Mouse (Mus musculus) forebrain, postnatal 0 days (tissue): ENCODE measurements at regions not wholly inside any gene's neighbourhood (a gene's known extent, or its start where the extent isn't known, plus 50 kb on each side); places are given as distances from the start of the nearest gene placed in this dataset.

Source experiments
- ATAC-seq: fragments of 200-750 bp; cut with Nextera tagmentation; 2 replicates; pipeline ENCODE4 v1.8.0; 2017; ENCODE audit warnings: mild to moderate bottlenecking, moderate library complexity
- DNase-seq: peaks from one replicate; pipeline ENCODE4 v3.0.0-alpha.2; 2015
- H3K27ac ChIP-seq: fragments of 300-500 bp; sonication (generic); 2 replicates; pipeline ENCODE4 v1.5.1; 2014; ENCODE audit warnings: low read depth, mild to moderate bottlenecking, antibody characterized with exemption, low read length, moderate library complexity, mixed read lengths
- H3K27me3 ChIP-seq: fragments of 300-500 bp; sonication (generic); 2 replicates; pipeline ENCODE4 v1.6.1; 2014; ENCODE audit warnings: mild to moderate bottlenecking, low read length, mixed read lengths; ENCODE audit not compliant: insufficient read depth
- H3K36me3 ChIP-seq: fragments of 300-500 bp; sonication (generic); 2 replicates; pipeline ENCODE4 v1.6.1; 2014; ENCODE audit warnings: mild to moderate bottlenecking, moderate library complexity; ENCODE audit not compliant: insufficient read depth
- H3K4me1 ChIP-seq: fragments of 300-500 bp; sonication (generic); 2 replicates; pipeline ENCODE4 v1.6.1; 2014; ENCODE audit warnings: antibody characterized with exemption; ENCODE audit not compliant: insufficient read depth
- H3K4me2 ChIP-seq: fragments of 300-500 bp; sonication (generic); 2 replicates; pipeline ENCODE4 v1.6.1; 2014; ENCODE audit warnings: low read depth, mild to moderate bottlenecking, moderate library complexity
- H3K4me3 ChIP-seq: fragments of 300-500 bp; sonication (generic); 2 replicates; pipeline ENCODE4 v1.5.1; 2014; ENCODE audit warnings: low read depth, low read length, mixed read lengths
- H3K9ac ChIP-seq: fragments of 300-500 bp; sonication (generic); 2 replicates; pipeline ENCODE4 v1.6.1; 2014; ENCODE audit warnings: mild to moderate bottlenecking
- H3K9me3 ChIP-seq: fragments of 300-500 bp; sonication (generic); 2 replicates; pipeline ENCODE4 v1.6.1; 2016; ENCODE audit warnings: low read length
- CTCF ChIP-seq: sonication (generic); IDR thresholded peaks from 2 replicates; pipeline ENCODE4 v1.5.1; 2016; ENCODE audit warnings: antibody characterized with exemption, control low read depth, low read depth
- WGBS: fragments of 180-500 bp; shearing (Covaris S2); extraction: QIAGEN DNeasy Blood & Tissue Kit; methylation state at CpG from one replicate; pipeline ENCODE4 v1.1.7; 2014; 5-methylcytosine and 5-hydroxymethylcytosine counted together

- Histone ChIP-seq H3K4me2 (no peak overlapping the region), H3K36me3 (no peaks in the 10 kb centered on the region), H3K9ac (no peak overlapping the region), H3K27ac (no peak overlapping the region), H3K4me3 (no peak overlapping the region), H3K9me3 (no peaks in the 10 kb centered on the region), H3K27me3 (no peaks in the 10 kb centered on the region), H3K4me1 (peaks cover 8% of the 10 kb centered on the region; the same call in 1 of the 2 replicates)
- 19% methylated on average over 2 of the region's 2 CpGs for WGBS
- ATAC-seq (no peak), DNase-seq (no peak)
- TF ChIP-seq CTCF = no peak
Observed at GRCm38 (mm10) chr2:71613216-71613615, 66.7 kb upstream of the Dlx2 start.

DNA sequence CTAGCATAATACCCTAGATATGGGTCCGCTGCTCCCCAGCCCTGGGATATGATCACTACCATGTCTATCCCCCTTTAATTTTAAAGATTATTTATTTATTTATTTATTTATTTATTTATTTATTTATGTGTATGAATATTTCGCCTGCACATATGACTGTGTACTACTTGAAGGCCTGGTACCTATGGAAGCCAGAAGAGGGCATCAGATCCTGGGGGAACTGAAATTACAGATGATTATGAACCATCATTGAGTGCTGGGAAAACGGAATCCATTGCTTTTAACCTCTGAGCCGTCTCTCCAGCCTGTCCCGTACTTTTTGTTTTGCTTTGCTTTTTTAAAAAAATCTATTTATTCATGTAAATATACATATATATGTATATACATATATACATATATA lies 70.0 kb upstream of the Dlx2 start:
- WGBS = 90% methylated on average over 5 of the region's 5 CpGs
- Histone ChIP-seq H3K27ac (no peak overlapping the region), H3K9me3 (no peaks in the 10 kb centered on the region), H3K4me2 (no peak overlapping the region), H3K4me1 (no peaks in the 10 kb centered on the region), H3K27me3 (no peaks in the 10 kb centered on the region), H3K4me3 (no peak overlapping the region), H3K9ac (no peak overlapping the region), H3K36me3 (no peaks in the 10 kb centered on the region)
- DNase-seq = no peak
- peak; percentile 24; the same call in 1 of the 2 replicates for TF ChIP-seq CTCF
- no peak for ATAC-seq

DNA sequence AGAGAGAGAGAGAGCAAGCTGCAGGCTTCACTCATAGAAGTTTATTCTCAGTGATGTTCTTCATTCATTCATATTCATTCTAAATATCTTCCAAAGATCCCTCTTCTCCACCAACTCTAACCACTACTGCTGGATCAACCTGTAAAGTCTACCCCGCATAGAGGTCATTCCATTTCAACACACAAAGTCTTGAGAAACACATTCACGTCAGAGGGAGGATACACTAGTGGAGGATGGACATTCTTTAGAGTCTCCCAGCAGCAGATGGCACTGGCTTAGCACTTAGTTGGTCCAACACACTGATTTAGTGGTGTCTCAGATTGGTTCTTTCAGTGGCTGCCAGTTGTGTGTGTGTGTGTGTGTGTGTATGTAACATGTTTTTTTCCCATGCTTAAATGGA lies 74.9 kb upstream of the Dlx2 start:
- peaks cover under 1% of the 10 kb centered on the region; the same call in 1 of the 2 replicates for H3K4me1 ChIP-seq
- ATAC-seq (no peak), DNase-seq (no peak)
- no peak overlapping the region for H3K9ac ChIP-seq
- no peaks in the 10 kb centered on the region for H3K27me3 ChIP-seq
- no peaks in the 10 kb centered on the region for H3K36me3 ChIP-seq
- H3K4me2 ChIP-seq = no peak overlapping the region
- no peak for TF ChIP-seq CTCF
- H3K9me3 ChIP-seq = no peaks in the 10 kb centered on the region
- no peak overlapping the region for H3K4me3 ChIP-seq
- 87% methylated on average over 2 of the region's 2 CpGs for WGBS
- no peak overlapping the region for H3K27ac ChIP-seq

GRCm38 (mm10) chr2:71622532-71623099 lies 76.1 kb upstream of the Dlx2 start:
- no peak overlapping the region for H3K4me3 ChIP-seq
- peaks cover 8% of the 10 kb centered on the region; the same call in 1 of the 2 replicates for H3K4me1 ChIP-seq
- DNase-seq (no peak), ATAC-seq (no peak)
- H3K27ac ChIP-seq = no peak overlapping the region
- H3K9me3 ChIP-seq = no peaks in the 10 kb centered on the region
- no peaks in the 10 kb centered on the region for H3K27me3 ChIP-seq
- no peaks in the 10 kb centered on the region for H3K36me3 ChIP-seq
- no peak overlapping the region for H3K9ac ChIP-seq
- no peak overlapping the region for H3K4me2 ChIP-seq
- 73% methylated on average over 9 of the region's 9 CpGs for WGBS
- no peak for TF ChIP-seq CTCF

DNA sequence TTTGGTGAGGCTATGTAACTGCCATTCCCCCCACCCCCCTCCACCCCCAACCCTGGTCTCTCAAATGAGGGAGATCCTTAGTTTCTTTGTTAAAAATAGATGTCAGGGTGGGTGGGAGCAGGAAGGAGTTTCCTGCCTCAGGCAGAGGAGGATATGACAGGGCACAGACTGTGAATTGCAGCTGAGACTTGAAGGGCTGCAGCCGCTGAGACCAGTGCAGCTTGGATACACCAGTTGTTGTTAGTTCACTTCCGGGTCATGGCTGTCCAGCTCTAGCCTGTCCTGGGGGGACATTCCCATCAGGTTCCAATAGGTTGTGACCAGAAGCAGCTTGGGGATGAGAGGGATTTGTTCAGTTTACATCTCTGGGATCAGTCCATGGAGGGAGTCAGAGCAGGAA lies 76.6 kb upstream of the Dlx2 start:
- Histone ChIP-seq H3K36me3 (no peaks in the 10 kb centered on the region), H3K4me1 (peaks cover 8% of the 10 kb centered on the region; the same call in 1 of the 2 replicates), H3K27me3 (no peaks in the 10 kb centered on the region), H3K4me2 (no peak overlapping the region), H3K4me3 (no peak overlapping the region), H3K9me3 (no peaks in the 10 kb centered on the region), H3K9ac (no peak overlapping the region), H3K27ac (no peak overlapping the region)
- ATAC-seq = no peak
- TF ChIP-seq CTCF = no peak
- DNase-seq = no peak
- 91% methylated on average over 2 of the region's 2 CpGs for whole genome bisulfite sequencing

- H3K27me3 ChIP-seq = no peaks in the 10 kb centered on the region
- H3K4me1 ChIP-seq = peaks cover 20% of the 10 kb centered on the region
- no peak for TF ChIP-seq CTCF
- no peaks in the 10 kb centered on the region for H3K36me3 ChIP-seq
- peak; percentile 48 for DNase-seq
- peak; percentile 65 for ATAC-seq
- no peak overlapping the region for H3K4me3 ChIP-seq
- H3K9ac ChIP-seq = no peak overlapping the region
- H3K4me2 ChIP-seq = no peak overlapping the region
- H3K27ac ChIP-seq = peak overlapping the region; percentile 2; the same call in 1 of the 2 replicates
- H3K9me3 ChIP-seq = no peaks in the 10 kb centered on the region
- 17% methylated on average over 7 of the region's 7 CpGs for WGBS
Observed at GRCm38 (mm10) chr2:71625298-71625902, 78.8 kb upstream of the Dlx2 start.

- no peaks in the 10 kb centered on the region for H3K27me3 ChIP-seq
- peaks cover 20% of the 10 kb centered on the region for H3K4me1 ChIP-seq
- no peak overlapping the region for H3K4me3 ChIP-seq
- no peak overlapping the region; the same call in 1 of the 2 replicates for H3K27ac ChIP-seq
- H3K4me2 ChIP-seq = no peak overlapping the region
- H3K9me3 ChIP-seq = no peaks in the 10 kb centered on the region
- DNase-seq = no peak
- 67% methylated on average over 12 of the region's 12 CpGs for WGBS
- no peak for TF ChIP-seq CTCF
- ATAC-seq = no peak
- H3K9ac ChIP-seq = no peak overlapping the region
- no peaks in the 10 kb centered on the region for H3K36me3 ChIP-seq
Observed at GRCm38 (mm10) chr2:71626404-71626803, 79.8 kb upstream of the Dlx2 start.
